Mouse (Mus musculus) hematopoietic stem cell, adult 5-6 weeks (primary cell): ENCODE measurements at regions not wholly inside any gene's neighbourhood (a gene's known extent, or its start where the extent isn't known, plus 50 kb on each side); places are given as distances from the start of the nearest gene placed in this dataset.
A peak's percentile ranks its signal among the peaks of the same experiment; 100 is the strongest.

Source experiments
- ATAC-seq, 2 experiments: fragments of 125-278 bp in 1 of 2; replicated peaks in 1 of 2; 2 replicates each; pipeline ENCODE4 v1.8.0; 2016 to 2017; ENCODE audit warnings: inconsistent platforms in 2 of 2, mild to moderate bottlenecking in 2 of 2, moderate number of reproducible peaks in 2 of 2, low read depth in 1 of 2, moderate TSS enrichment in 1 of 2; ENCODE audit not compliant: low FRiP score in 2 of 2, poor library complexity in 2 of 2, severe bottlenecking in 2 of 2, insufficient read depth in 1 of 2, low TSS enrichment in 1 of 2

DNA sequence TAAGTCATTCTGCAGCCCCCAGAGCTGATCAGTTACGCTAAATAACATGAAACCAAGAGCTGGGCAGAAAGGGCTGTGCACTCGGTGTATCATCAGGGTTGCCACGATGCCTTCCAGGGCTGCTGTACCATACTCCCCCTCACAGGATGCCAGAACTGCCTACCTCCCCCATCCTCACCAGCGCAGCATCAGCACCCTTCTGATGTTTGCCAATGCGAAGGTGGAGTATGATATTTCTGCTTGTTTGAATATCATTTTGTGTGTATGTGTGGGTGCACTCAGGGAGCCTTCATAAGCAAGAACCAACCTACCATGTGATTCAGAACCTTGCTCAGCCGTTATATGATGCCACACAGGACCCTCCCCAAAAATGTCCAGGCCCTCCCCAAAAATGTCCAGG, 229.1 kb upstream of the Tle3 start:
- no peak for ATAC-seq

DNA sequence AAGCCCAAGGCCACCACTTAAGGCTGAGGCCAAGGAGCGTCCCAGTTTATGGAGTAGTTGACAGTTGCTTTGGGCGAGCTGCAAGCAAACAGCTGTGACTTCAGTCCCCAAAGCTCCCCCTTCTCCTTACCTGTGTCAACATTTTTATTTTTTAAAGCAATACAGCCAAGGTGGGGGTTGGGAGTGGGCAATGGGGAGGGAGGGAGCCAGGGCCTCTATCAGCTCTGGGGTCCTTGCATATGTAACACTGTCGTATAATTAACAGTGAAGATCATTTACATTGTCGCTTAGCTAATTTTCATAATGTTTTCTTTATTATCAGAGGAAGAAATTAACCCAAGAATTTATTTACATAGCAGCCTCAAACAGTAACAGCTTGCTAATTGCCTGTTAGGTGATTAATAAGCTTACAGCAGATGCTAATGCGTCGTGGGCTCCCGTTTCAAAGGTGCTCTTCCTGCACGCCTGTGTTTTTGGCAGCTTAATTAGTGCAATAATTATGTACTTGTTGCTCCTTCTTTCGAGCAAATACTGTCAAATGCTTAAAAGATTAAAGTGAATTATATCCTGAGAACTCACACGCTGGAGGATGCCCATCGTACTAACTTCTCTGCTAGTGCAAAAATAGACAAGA, 227.4 kb upstream of the Tle3 start:
- ATAC-seq: no peak

DNA sequence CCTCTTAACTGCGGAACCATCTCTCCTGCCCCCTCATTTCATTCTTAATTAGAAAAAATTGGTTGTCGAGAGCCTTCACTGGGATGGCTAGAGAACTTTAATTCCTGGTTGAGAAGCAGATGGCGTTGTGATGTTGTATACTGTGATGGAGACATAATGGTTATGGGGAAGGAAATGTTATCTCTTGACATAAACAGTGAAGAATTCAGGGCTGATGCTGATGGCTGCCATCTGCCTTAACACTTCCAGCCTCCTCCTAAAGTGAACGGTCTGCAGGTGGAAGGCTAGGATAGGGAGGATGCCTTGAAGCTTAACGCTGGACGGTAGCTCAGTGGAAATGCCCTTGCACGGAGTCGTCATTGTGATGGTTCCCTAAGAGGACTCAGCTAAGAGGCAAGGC, 226.4 kb upstream of the Tle3 start:
- ATAC-seq: no peak

DNA sequence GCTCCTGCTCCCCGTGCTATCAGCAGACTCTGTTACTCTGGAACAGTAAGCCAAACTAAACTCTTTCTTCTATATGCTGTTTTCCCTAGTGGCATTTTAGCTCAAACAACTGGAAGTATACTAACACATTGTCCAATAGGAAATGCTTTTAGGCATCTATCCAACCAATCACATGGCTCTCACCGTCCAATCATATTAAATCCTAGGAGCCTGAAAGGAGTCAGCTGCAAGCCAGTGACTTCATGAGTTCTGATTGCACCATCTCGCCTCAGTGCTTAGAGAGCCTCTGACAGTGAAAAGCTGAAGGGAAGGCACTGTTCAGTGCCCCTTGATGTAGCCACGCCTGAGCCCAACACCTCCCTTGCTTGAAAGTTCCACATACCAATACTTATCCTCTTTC, 221.0 kb upstream of the Tle3 start:
- ATAC-seq: no peak

DNA sequence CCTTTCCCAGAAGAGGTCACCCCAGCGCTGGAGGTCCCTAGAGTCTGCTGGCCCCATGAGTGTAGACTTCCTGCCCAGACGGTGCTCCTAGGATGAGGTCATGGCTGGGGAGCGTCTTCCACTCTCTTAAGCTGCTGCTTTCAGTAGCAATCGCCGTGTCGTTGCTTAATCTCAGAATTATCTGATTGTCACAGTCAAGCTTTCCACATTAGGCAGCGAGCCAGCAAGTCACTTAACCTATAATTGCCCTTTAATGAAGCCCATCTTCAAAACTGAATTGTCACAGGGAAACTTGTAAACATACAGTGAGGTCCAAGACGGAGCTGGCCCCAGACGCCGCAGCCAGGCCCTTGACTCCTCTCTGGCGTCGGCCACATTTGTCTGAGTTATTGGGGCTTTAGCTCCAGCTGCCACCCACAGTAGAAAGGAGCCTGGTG, 220.2 kb upstream of the Tle3 start:
- no peak for ATAC-seq

DNA sequence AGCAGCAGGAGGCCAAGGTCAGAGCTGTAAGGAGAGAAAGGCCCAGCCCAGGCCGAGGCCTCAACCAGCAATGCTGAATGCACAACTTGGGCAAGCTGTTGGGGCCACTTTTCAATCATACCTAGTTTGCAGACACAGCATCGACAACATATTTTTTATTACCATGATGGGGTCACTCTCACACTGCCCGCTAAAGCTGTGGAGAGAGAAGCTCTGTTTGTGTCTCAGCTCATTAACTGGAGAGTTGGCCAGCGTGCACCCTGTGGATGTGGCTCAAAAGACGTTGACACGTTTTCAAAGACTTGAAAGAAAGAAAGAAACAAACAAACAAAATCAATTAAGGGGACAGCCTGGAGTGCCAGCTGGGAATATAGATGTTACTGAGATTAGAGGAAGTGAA, 217.4 kb upstream of the Tle3 start:
- no peak for ATAC-seq

DNA sequence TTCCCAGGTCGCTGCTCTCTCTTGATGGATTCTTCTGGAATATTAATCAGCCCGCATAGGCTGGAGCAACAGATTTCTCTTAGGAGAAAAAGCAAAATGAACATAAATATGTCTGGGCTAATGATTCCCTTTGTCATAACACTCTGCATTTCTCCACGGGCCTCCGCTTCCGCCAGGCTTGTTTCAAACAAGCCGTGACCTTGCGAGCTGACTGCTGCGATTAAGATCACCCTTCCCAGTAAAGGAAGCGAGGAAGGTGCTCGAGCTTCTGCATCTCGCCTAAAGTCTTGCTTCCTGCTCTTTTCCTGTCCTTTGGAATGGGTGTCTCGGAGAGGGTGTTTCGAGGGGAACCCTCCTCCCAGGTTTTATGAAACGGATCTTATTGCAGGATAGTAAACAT, 216.3 kb upstream of the Tle3 start:
- no peak for ATAC-seq

DNA sequence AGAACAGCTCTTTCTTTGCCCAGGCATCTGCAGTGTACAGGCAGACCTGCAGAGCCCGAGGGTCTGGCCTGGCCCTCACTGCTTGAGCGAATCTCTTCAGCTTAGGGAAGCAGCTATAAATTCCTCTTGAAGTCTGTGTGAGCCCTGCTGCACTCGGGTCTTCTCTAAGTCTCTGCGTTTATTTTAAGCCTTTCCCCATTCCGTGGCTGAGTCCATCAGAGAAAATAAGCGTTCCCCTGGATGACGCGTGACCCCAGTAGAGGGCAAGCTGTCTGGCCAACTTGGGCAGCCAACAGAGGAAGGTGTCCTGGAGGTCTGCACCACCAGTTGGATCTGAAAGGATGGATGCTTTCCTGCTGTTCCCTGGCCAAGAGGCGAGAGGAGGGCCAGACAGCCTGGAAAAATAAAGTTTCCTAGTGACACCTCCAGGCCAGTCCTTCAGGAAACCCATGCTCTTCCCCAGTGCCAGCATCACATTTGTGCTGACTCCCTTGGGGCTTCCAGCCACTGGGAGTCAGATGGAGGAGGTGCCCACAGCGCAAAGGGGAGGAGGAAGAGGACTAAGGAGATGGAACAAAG, 213.9 kb upstream of the Tle3 start:
- ATAC-seq: no peak

DNA sequence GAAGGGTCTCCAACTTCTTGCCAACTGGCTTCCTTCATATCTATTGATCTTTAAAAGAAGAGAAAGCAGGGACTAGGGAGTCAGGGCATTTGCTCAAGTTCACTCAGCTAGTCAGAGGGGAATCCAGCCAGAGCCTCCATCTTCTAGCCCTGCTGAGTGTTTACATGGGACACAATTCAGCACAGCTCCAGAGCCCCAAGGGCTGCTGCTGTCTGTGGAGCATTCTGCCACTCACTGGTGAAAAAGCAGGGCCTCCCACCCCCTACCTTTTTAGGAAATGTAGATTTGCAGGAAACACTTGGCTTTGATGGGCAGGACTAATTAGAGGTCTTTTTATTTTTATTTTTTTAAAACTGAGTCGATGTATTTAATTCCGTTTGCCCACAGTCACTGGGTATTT, 213.0 kb upstream of the Tle3 start:
- ATAC-seq: no peak

DNA sequence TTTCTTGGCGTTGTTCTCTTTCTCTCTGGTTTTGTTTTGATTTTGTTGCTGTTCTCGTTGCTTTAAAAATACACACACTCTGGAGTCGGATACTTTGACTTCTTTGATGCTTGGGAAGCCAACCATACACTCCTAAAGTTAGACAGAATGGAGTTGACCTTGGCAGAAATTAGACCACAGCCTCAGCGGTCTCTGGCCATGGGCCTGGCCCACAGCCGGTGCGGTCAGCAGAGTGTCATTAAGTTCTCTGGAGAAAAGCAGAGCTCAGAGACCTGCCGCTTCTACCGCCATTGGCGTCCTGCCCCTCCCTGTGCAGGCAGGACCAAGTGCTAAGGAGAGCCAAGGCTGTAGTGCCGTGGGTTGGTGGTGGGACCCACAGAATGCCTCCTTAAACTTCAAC, 212.6 kb upstream of the Tle3 start:
- no peak for ATAC-seq

DNA sequence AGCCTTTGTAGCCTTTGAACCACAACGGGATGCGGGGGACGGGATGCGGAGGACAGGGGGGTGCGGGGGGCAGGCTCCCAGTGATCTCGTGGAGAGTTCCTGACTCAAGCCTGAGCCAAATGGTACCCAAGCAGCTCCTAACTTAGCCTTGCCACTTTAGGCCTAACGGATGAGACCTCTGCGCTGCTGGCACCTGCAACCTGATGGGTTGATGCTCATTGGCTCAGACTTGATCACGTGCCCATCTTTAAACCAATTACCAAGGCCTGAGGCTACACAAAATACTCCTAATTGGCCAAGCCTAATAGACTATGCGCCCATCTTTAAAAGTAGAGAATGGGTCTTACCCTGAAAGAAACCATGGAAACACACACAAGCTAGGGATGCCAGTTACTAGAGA, 209.3 kb upstream of the Tle3 start:
- no peak for ATAC-seq

DNA sequence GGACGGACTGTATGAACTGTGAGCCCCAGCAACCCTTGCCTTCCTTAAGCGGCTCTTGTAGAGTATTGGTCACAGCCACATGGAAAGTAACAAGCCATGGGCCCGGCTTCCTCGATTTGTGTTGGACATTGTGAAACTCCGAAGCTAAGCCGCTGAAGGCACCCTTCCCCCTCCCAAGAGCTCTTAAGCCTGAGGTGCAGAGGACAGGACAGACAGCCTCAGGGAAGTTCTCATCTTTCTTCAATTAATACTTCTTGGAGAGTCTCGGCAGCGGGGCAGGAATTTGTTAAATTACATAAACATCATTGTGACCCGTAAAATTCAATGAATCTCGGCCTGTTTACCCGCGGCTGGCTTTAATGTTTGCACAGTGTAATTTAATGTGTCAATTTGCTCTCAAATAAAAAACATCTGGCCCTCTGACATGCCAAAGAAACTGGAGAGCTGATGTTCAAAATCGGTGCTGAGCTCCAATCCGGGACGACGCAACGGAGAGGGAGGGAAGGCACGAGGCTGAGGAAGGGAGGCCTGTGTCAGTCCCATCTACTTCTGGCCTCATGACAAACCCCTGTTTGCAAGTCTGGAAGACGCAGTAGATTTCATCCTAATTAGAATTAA, 208.4 kb upstream of the Tle3 start:
- ATAC-seq: no peak

DNA sequence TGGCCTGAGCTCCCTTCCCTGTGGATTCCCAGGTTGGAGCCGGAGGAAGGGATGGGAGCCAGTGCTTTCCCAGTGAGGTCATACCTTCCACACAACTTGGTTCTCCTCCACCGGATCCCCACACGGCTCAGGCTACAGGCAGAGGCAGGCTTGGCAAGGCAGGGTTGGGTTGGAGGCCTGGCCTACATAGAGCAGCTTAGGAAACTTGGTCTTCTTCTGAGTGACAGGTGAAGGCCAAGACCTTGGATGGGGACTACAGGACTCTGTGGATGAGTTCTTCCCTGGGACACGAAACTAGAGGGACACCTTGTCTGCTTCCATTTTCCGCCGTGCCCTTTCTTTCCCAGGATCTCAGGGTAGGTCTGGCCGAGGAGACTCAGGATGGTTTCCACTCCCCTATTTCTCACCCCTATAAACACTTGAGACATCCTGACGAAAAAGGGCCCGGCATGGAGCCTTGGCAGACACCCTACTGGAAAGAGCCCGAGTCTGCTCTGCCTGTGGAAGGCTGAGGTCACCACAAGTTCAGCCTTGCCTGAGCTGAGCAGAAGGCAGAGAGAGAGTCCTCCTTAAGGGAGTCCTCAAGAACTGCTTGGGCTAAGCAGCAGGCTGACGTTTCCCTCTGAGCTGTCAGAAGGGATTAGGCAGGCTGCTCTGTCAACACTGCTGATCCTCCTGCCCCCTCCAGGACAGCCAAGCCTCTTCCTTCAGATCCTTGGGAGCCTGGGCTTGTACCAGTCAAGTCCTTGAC, 207.5 kb upstream of the Tle3 start:
- ATAC-seq: no peak

DNA sequence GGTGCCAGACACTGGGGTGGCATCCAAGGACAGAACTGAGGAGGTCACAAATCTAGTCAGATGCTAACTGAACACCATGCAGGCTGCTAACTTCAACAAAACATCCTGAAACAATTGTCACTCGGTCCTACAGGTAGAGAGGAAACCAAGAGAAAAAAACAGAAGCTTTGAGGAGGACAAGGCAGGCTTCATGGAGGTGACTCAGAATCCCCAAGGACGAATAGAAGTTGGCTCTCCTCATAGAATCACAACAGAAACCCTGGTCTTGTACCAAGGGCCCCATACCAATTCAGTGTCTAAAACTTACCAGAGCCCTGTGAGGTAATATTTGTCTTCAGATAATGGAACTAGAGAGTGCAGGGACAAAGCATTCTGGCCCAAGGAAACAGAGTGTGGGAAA, 206.1 kb upstream of the Tle3 start:
- no peak for ATAC-seq

DNA sequence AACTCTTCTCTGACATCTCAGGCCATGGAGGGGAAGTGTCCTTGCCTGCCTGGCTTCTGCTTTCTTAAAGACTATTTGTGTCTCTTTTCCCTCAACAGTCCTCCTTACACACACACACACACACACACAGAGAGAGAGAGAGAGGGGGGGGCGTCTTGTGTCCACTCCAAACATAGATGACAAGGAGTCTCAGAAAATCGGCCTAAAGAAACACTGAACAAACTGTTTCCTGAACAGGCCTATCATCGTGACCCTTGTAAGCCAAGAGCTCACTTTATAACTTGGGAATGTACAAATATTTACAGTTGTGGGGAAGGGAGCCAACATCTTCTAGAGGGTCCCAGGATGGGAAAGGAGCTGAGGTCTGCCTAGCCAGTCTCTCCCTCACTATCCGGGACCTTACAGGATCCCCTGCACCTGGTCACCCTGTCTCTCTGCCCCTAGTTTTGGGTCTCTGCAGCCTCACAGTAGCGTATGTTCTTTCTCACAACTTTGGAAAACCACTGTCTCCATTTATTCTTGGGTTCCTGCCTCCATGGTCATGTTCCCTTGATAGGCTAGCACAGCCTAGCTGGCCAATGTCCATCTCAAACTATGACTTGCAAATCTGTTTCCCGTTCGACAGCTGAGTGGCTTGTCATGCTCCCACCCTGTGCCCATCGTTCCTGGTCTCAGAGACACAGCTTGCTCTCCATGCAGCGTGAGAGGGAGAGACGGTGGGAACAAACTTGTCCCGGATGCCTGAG, 204.9 kb upstream of the Tle3 start:
- no peak for ATAC-seq

DNA sequence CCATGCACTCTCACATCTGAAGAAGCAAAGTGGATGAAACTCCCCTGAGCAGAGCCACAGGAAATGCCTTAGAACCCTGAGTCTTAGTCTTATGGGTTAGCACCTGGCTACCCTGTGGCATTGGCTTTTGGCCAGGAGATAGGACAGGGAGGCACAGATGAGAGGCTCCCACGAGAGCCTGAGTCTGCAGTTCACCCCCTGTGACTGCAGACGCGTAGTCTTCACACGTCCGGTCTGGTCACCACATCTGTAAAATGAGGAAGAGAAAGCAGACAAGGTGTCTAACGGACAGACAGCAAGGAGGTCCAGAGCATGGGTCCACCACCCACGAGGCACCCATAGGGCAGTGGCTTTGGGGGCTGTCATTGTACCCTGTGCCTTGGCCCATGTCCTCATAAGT, 203.2 kb upstream of the Tle3 start:
- peak; percentile 27 to 57; a peak in 3 of 4 replicates for ATAC-seq

DNA sequence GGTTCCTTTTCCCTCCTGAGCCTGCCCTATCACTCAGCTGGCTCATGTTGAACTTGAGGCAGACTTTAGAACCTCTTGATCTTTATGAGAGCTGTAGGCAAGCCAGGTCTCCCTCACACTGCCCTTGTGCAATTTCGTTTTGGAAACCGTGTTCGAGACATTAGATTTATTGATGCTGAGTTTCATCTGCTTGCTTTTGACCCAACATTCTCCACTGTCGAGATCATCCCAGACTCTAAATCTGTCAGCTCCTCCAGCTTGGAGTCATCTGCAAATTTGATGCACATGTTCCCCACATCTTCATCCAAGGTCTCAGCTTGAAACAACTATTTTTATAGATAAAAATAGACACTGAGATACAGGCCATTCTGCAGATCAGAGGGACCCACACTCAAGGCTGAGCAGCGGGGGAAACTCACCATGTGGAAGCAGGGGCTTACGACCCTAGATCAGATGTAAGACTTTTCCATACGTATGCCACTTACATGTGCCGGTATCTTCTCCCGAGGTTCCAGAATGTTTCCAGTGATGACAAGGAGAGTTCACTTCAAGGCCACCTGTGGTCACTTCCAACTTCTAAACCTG, 202.6 kb upstream of the Tle3 start:
- ATAC-seq: no peak
